Mouse (Mus musculus) megakaryocyte progenitor cell, adult 5-6 weeks (primary cell): Measurements from ENCODE around the gene Gm49384. TPM values are rescaled to one million over a fixed set of nuclear protein-coding genes. Genes with fewer than 3 reads are reported as not detected.
"Not testable (repeated sequence)": the region's sequence is repeated elsewhere in the genome, so short reads cannot be mapped to it uniquely, and the experiment has no call there.

Experiments used
- ATAC-seq: replicated peaks from 2 replicates; pipeline ENCODE4 v1.8.0; 2016; ENCODE audit warnings: mild to moderate bottlenecking, moderate TSS enrichment, inconsistent platforms; ENCODE audit not compliant: poor library complexity
- total RNA-seq, 2 experiments: library from RNA; stranded (forward) in 1 of 2; stranded (reverse) in 1 of 2; fragments of 157-497, 149-512 nt in 1 of 2; fragments of 200-1000 nt in 1 of 2; gene quantifications; 2 replicates each; pipeline versions ENCODE4 v1.2.3 to v1.2.4; 2015 to 2017

Gm49384 gene
- total RNA-seq, 2 experiments from 2014 or later = 22.4 to 24.8 TPM

- peak; percentile 90 for ATAC-seq
Observed at GRCm38 (mm10) chr12:69168461-69169106, 35.5 kb downstream of the Gm49384 start, which contains the start of gene Lrr1. Lrr1 (plus strand) TSS chr12:69168814.

GRCm38 (mm10) chr12:69167656-69168460, 36.2 kb downstream of the Gm49384 start:
- no peak for ATAC-seq

- ATAC-seq = not testable (repeated sequence)
Observed at GRCm38 (mm10) chr12:69166861-69167581, 37.0 kb downstream of the Gm49384 start.

GRCm38 (mm10) chr12:69164904-69165303, 39.2 kb downstream of the Gm49384 start:
- peak; percentile 17 for ATAC-seq

GRCm38 (mm10) chr12:69163586-69163985, 40.5 kb downstream of the Gm49384 start:
- ATAC-seq = not testable (repeated sequence)

- not testable (repeated sequence) for ATAC-seq
Observed at GRCm38 (mm10) chr12:69160677-69161076, 43.4 kb downstream of the Gm49384 start.

GRCm38 (mm10) chr12:69159578-69159940, 44.5 kb downstream of the Gm49384 start:
- ATAC-seq = peak; percentile 61

- ATAC-seq = peak; percentile 88
Observed at GRCm38 (mm10) chr12:69158765-69159577, 45.1 kb downstream of the Gm49384 start, which contains the start of gene Rps29. Rps29 (minus strand) TSS chr12:69159186.

- ATAC-seq = peak; percentile 3; the same call in 1 of the 2 replicates
Observed at GRCm38 (mm10) chr12:69158366-69158764, 45.7 kb downstream of the Gm49384 start.

GRCm38 (mm10) chr12:69157107-69157506, 47.0 kb downstream of the Gm49384 start:
- no peak for ATAC-seq

GRCm38 (mm10) chr12:69156436-69156835, 47.6 kb downstream of the Gm49384 start:
- no peak for ATAC-seq

- no peak for ATAC-seq
Observed at GRCm38 (mm10) chr12:69155923-69156322, 48.1 kb downstream of the Gm49384 start.

- ATAC-seq = no peak
Observed at GRCm38 (mm10) chr12:69150049-69150448, 54.0 kb downstream of the Gm49384 start.

- no peak for ATAC-seq
Observed at GRCm38 (mm10) chr12:69147166-69147735, 56.8 kb downstream of the Gm49384 start.

- no peak for ATAC-seq
Observed at GRCm38 (mm10) chr12:69143460-69143859, 60.6 kb downstream of the Gm49384 start.

GRCm38 (mm10) chr12:69139841-69140240, 64.2 kb downstream of the Gm49384 start:
- no peak for ATAC-seq
